32 mouse cellular contexts compared by ENCODE assay signal in the genomic region with DNA sequence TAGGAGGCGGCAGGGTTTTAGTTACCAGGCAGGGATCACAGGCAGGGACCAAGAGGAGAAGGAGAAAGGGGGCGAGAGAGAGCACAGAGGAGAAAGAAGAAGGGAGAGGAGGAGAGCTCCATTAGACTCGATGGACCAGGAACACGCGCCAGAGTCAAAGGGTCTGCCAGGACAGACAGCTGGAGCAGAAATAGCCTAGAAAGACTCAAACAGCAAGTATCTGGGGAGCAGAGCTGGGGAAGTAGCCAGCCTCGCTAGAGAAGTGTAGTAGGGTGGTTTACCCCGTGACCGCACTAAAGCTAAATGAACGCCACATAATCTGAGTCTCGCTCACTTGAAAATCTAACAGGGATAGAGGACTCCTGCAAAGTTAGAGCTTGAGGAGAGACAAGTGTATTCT. TPM values are rescaled to one million over a fixed set of nuclear protein-coding genes. Genes with fewer than 3 reads are reported as not detected.
DNase-seq lines count a peak whose midpoint lies in the region; ATAC-seq and TF ChIP-seq lines count a peak whose summit lies in the region.
"Had no signal": no experiment of that assay in that cellular context is flagged by ENCODE, and none has a peak within 500 bp of the region (broad histone marks: within the 10 kb centered on the region; RNA-seq: fewer than 3 reads in every experiment).

No protein-coding gene starts in this region.

- no peaks in the 10 kb centered on the region for H3K4me1 ChIP-seq in heart, embryonic 10.5 days
- no peaks in the 10 kb centered on the region for H3K4me1 ChIP-seq in lung, postnatal 0 days (ENCODE audit: insufficient read depth, low read depth, low read length)
- H3K4me1 ChIP-seq: embryonic facial prominence, embryonic 12.5 days; hindbrain, embryonic 10.5 days; hindbrain, embryonic 15.5 days; limb, embryonic 13.5 days; midbrain, embryonic 12.5 days; neural tube, embryonic 13.5 days; stomach, embryonic 15.5 days had no signal

- H3K27me3 ChIP-seq in heart, embryonic 10.5 days (ENCODE audit: insufficient read depth, poor library complexity, severe bottlenecking): no peaks in the 10 kb centered on the region
- H3K27me3 ChIP-seq in lung, postnatal 0 days (replicated peaks; ENCODE audit: insufficient read depth, low read length): no peaks in the 10 kb centered on the region
- H3K27me3 ChIP-seq: embryonic facial prominence, embryonic 12.5 days; hindbrain, embryonic 15.5 days; limb, embryonic 13.5 days; midbrain, embryonic 12.5 days; neural tube, embryonic 13.5 days; stomach, embryonic 15.5 days had no signal

- H3K4me3 ChIP-seq in heart, embryonic 10.5 days: no peak overlapping the region
- no peak overlapping the region for H3K4me3 ChIP-seq in lung, postnatal 0 days (ENCODE audit: low read depth, low read length)
- H3K4me3 ChIP-seq: embryonic facial prominence, embryonic 12.5 days; hindbrain, embryonic 10.5 days; hindbrain, embryonic 15.5 days; layer of hippocampus, adult 2 months; left cerebral cortex, adult 2 months; limb, embryonic 13.5 days; megakaryocyte, embryonic 14.5 days; midbrain, embryonic 12.5 days; myocyte; neural tube, embryonic 13.5 days; stomach, embryonic 15.5 days had no signal

- DNase-seq in heart, adult 11 months: peak; percentile 95
- DNase-seq in heart, embryonic 10.5 days (ENCODE audit: low spot score): no peak
- peak; percentile 48 for DNase-seq in gastrocnemius, postnatal 10 days
- peak; percentile 39 to 51 for DNase-seq in heart, adult 9 months (ENCODE audit: low spot score in 2 of 2)
- DNase-seq in heart, postnatal 4 days: peak; percentile 45
- no peak for DNase-seq in MN1 (ENCODE audit: low spot score)
- no peak for DNase-seq in kidney, adult 18-20 months
- DNase-seq in lung, postnatal 0 days (ENCODE audit: low spot score): no peak
- DNase-seq: adrenal gland, adult 2 months; cerebellum, adult 8-10 months; cerebellum, postnatal 36 days; embryo, embryonic 11 days; kidney, adult 2 months; kidney, postnatal 36 days; lung, postnatal 4 days; retina, postnatal 1 day; right cerebral cortex, postnatal 14 days; thymus, postnatal 25 days had no signal

- TF ChIP-seq EP300 in lung, postnatal 0 days (IDR thresholded peaks at IDR 0.05): no peak

- WGBS in heart, embryonic 10.5 days: 75% methylated on average over 10 of the region's 10 CpGs
- WGBS in lung, postnatal 0 days: 72% methylated on average over 10 of the region's 10 CpGs

- TF ChIP-seq CTCF in lung, postnatal 0 days (IDR thresholded peaks at IDR 0.05): no peak

- no peak for ATAC-seq in lung, postnatal 0 days
- ATAC-seq: CD4-positive, CD25-positive, alpha-beta regulatory T cell, adult 4 months; forebrain, embryonic 14.5 days had no signal

- no peaks in the 10 kb centered on the region for H3K9me3 ChIP-seq in heart, embryonic 10.5 days
- no peaks in the 10 kb centered on the region for H3K9me3 ChIP-seq in lung, postnatal 0 days (ENCODE audit: low read length)
- H3K9me3 ChIP-seq: embryonic facial prominence, embryonic 12.5 days; hindbrain, embryonic 10.5 days; hindbrain, embryonic 15.5 days; limb, embryonic 13.5 days; midbrain, embryonic 12.5 days; neural tube, embryonic 13.5 days; stomach, embryonic 15.5 days had no signal

- H3K9ac ChIP-seq in lung, postnatal 0 days (replicated peaks; ENCODE audit: low read depth): no peak overlapping the region
- H3K9ac ChIP-seq: embryonic facial prominence, embryonic 12.5 days; hindbrain, embryonic 15.5 days; limb, embryonic 13.5 days; midbrain, embryonic 12.5 days; neural tube, embryonic 13.5 days; stomach, embryonic 15.5 days had no signal

- H3K36me3 ChIP-seq in heart, embryonic 10.5 days: no peaks in the 10 kb centered on the region; the same call in 1 of the 2 replicates
- H3K36me3 ChIP-seq in lung, postnatal 0 days (ENCODE audit: insufficient read depth, low read length): no peaks in the 10 kb centered on the region
- H3K36me3 ChIP-seq: embryonic facial prominence, embryonic 12.5 days; hindbrain, embryonic 15.5 days; midbrain, embryonic 12.5 days; stomach, embryonic 15.5 days had no signal

- H3K4me2 ChIP-seq in lung, postnatal 0 days (replicated peaks; ENCODE audit: low read depth, low read length): no peak overlapping the region
- H3K4me2 ChIP-seq: embryonic facial prominence, embryonic 12.5 days; hindbrain, embryonic 15.5 days; limb, embryonic 13.5 days; liver, embryonic 11.5 days; midbrain, embryonic 12.5 days; neural tube, embryonic 13.5 days; stomach, embryonic 15.5 days had no signal

- no peak overlapping the region for H3K27ac ChIP-seq in heart, embryonic 10.5 days
- no peak overlapping the region for H3K27ac ChIP-seq in lung, postnatal 0 days (ENCODE audit: low read length)
- H3K27ac ChIP-seq: embryonic facial prominence, embryonic 12.5 days; hindbrain, embryonic 10.5 days; hindbrain, embryonic 15.5 days; layer of hippocampus, adult 2 months; left cerebral cortex, adult 2 months; limb, embryonic 13.5 days; midbrain, embryonic 12.5 days; neural tube, embryonic 13.5 days; stomach, embryonic 15.5 days had no signal

RNA-seq across cellular contexts. Expression of a gene that starts 26.2 kb away (rescaled TPM):
- 627 and 739 TPM in 2 replicates for polyA plus RNA-seq in heart, embryonic 10.5 days (2016; fragmentation: Nextera tagmentation; extraction: Ambion mirVana)
- total RNA-seq in gastrocnemius, postnatal 10 days (2021): 100 to 1,000 TPM; 152 to 153 TPM
- 100 to 1,000 TPM; 183 to 198 TPM for total RNA-seq in heart, postnatal 4 days (2021)
- polyA plus RNA-seq in lung, postnatal 0 days (2015; fragmentation: Nextera tagmentation; extraction: Ambion mirVana): 608 and 620 TPM in 2 replicates

Comparison
In these comparisons a context has a peak if more than half of its experiments do, and no peak if none do; other contexts are left out.
1. DNase-seq: peak in heart, adult 11 months (single experiment), gastrocnemius, postnatal 10 days (single experiment), heart, adult 9 months (2 of 2) and heart, postnatal 4 days (single experiment); none in heart, embryonic 10.5 days (single experiment), MN1 (single experiment), kidney, adult 18-20 months (single experiment) and lung, postnatal 0 days (single experiment).